Mouse (Mus musculus): ENCODE results near the gene Nlrp9b. TPM values are rescaled to one million over a fixed set of nuclear protein-coding genes. Genes with fewer than 3 reads are reported as not detected.
"Not testable (repeated sequence)": the region's sequence is repeated elsewhere in the genome, so short reads cannot be mapped to it uniquely, and the experiment has no call there.

The Nlrp9b gene
- not detected for polyA plus RNA-seq (2017; shearing (Covaris generic))

- ATAC-seq = not testable (repeated sequence)
Measured at GRCm38 (mm10) chr7:19991165-19991564, at the start of gene Nlrp9b. TSS of gene Nlrp9b (plus strand) at chr7:19991465.

DNA sequence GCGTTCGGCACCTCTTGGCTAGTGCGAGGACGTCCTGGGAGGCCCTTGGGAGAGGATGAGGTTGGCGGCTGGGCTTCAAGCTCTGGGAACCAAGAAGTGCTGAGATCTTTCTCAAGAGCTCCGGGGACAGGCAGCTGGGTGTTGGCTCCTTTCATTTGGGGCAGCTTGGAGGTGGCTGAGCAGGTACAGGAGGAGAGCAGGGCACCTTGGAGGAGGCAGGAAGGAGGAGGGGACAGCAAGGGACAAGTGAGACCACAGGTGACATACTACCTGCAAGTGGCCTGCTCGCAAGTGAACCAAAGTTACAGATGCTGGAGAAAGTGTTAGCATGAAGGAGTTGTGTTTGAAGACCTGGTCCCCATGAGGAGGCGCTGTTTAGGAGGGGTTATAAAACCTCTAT, 46.6 kb upstream of the Nlrp9b start:
- no peak for ATAC-seq

DNA sequence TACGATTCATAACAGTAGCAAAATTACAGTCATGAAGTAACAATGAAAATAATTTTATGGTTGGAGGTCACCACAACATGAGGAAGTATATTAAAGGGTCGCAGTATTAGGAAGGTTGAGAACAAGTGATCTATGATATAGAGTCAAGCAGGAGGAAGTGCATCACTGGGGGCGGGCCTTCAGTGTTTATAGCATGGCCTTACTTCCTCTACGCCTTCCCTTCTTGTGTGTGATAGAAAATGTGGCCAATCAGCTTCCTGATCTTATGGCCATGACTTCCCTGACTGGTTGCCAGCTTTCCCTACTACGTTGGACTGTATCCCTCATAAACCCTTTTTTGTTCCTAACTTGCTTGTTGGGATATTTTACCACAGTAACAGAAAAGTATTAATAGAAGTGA, 46.1 kb upstream of the Nlrp9b start:
- peak; percentile 27 for ATAC-seq

DNA sequence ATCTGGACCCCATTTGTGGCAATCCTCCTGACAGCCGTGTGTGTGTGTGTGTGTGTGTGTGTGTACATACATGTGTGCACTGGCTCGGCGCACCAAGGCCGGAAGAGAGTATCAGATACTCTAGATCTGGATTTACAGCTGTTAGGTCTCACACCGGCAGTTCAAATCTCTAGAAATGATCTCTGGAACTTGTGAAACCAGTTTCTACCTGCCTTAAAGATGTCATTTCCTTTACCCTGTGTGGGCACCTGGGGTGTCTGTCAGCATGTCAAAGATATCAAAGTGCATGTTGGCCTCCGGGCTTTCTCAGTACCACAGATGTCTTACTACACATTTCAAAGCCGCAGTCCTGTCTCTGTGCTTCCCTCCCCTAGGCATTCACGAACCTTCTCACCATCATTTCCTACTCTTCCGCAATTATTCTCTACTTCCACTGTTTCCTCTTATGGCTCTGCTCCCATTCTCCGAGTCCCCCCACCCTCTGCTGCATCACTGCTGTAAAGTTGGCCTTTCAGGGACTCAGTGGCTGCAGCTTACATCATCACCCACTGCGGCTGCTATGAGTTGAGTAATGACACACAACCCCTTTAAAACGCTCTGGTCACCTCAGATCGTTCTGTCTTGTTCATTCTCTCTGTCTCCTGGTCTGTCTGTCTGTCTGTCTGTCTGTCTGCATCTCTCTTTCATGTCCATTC, 45.3 kb upstream of the Nlrp9b start:
- ATAC-seq = peak; percentile 74

DNA sequence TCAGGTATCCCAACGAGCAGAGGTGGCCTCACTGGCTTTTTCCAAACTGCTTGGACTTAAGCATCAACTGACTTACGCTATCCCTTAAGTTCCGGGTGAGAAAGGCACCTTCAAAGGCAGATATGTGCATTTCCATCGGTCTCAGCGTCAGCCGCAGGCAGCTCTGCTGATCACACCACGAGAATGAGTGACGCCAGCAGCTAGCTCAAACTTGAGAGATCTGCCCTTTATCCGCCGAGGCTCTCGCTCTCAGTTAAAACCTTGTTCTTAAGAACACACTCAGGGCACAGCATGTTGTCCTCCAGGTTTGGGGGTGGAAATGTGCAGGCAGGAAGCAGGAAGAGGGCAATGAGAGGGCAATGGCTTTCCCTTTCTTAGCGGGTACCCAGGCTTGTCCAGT, 42.3 kb upstream of the Nlrp9b start:
- peak; percentile 32 for ATAC-seq

- ATAC-seq = peak; percentile 44
Measured at GRCm38 (mm10) chr7:19949996-19950395, 41.3 kb upstream of the Nlrp9b start.

DNA sequence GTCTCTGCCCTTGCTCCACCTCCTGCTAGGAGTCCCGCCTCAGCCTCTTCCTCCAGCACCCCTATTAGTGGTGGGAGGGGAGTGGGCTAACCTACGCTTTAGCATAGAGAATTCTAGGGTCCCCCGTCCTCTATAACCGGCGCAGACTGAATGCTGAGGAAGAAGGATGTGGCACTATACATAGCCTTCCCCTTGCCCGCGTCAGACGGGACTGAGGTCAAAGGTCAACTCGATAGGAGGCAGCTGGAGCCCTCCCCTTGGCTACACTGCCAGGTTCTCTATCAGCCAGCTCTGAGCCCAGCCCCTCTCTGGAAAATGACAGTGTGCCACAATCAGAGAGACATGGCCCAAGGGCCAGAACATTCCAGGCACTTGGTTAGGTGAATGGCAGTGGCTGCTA, 40.7 kb upstream of the Nlrp9b start, which contains the start of gene Igsf23:
Gene Igsf23 (minus strand): TSS at position 168 of the 400 bp plus-strand sequence.
- peak; percentile 9 for ATAC-seq

DNA sequence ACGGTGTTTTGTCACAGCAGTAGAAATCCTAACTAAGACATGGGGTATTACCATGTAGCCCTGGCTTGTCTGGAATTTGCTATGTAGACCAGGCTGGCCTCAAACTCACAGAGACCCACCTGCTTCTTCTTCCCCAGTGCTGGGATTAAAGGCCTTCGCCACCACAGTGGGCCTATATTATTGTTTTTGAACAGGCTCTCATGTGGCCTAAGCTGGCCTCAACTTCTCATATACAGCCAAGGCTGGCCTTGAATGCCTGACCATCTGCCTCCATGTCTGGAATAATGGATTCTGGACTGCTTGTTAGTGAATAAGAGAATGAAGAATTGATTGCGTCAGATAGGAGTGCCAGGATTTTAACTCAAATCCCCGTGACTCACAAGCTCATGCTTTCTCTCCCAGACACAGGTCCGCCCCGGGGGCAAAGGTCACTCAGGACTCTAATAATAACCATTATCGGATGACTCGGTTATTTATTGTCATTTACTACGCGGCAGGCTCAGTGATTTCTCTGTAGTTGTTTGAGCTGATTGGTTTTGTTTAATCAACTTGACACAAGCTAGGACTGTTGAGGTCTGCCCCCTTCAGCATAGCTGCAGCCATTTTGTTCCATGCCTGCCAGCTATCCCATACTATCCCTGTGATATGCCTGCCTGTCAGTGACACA, 38.8 kb upstream of the Nlrp9b start:
- ATAC-seq = no peak

DNA sequence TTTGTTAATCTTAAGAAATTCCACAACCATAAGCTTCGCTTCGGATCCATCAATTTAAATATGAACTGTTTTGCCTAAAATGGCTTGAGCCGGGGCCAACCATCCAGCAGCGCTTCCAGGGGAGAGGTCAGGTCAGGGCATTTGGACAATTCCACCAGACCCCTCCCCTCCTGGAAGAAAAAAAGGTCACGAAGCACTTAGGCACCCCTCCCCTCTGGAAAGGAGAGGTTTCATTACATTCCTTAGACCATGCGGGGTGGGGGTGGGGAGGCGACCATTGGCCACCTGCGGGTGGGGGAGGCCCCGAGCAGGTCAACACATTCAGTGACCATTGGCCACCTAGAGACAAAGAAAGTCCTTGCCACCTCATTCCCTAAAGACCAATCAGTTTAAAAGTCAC, 38.2 kb upstream of the Nlrp9b start:
- ATAC-seq = no peak

GRCm38 (mm10) chr7:19955861-19956260, 35.4 kb upstream of the Nlrp9b start:
- no peak for ATAC-seq

- ATAC-seq = peak; percentile 87
Measured at GRCm38 (mm10) chr7:19956341-19956781, 34.9 kb upstream of the Nlrp9b start.

- no peak for ATAC-seq
Measured at GRCm38 (mm10) chr7:19962423-19962822, 28.8 kb upstream of the Nlrp9b start.

- ATAC-seq = no peak
Measured at GRCm38 (mm10) chr7:19964985-19965579, 26.2 kb upstream of the Nlrp9b start, which contains the start of gene Ceacam20. TSS of gene Ceacam20 (plus strand) at chr7:19965412.

GRCm38 (mm10) chr7:19969106-19969505, 22.2 kb upstream of the Nlrp9b start:
- no peak for ATAC-seq

GRCm38 (mm10) chr7:19969541-19970090, 21.6 kb upstream of the Nlrp9b start:
- ATAC-seq = no peak

- no peak for ATAC-seq
Measured at GRCm38 (mm10) chr7:19970196-19970595, 21.1 kb upstream of the Nlrp9b start.

- no peak for ATAC-seq
Measured at GRCm38 (mm10) chr7:19971516-19971915, 19.7 kb upstream of the Nlrp9b start.

DNA sequence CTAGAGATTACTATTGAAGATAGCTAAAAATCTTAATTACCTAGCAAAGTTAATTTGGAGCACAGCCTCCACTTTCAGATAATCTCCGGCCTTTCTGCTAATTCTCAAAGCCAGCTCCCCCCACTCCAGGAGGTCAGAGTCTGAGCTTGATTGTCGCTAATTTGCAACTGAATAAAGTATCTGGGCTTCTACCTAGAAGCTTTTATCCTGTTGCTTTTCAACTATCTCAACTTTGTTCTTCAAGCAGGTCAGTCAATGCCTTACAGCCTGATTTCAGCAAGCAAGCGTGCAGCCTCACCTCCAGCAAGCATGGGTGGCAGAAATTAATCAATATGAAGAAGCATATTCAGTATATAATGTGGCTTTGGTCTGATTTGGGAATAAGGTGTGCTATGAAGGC, 5.5 kb downstream of the Nlrp9b start:
- ATAC-seq = not testable (repeated sequence)

DNA sequence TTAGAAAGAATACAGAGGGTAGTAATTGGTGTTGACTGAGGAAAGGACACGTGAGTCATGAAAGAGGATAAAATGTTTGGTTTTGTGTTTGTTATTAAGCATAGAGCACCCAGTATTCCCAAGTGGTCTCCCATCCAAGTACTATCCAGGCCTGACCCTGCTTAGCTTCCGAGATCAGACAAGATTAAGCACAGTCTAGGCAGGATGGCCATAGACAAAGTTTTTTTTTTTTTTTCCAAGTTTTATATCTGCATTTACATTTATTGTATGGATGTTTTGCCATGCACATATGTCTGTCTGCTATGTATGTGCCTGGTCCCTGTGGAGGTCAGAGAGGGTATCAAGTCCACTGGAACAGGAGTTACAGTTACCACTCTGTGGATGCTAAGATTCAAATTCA, 18.7 kb downstream of the Nlrp9b start:
- no peak for ATAC-seq

DNA sequence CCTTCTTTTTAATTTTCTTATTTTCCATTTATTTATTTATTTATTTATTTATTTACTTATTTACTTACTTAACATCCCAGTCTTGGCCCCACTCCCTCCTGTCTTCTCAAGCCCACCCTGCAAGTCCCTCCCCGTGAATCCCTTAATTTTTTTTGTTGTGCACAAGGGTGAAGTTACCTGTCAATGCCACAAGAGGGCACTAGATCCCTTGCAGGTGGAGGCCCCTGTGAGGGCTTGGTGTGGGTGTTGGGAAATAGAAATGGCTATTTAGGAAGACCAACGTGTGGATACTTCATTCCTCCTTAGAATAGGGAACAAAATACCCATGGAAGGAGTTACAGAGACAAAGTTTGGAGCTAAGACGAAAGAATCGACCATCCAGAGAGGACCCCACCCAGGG, 72.8 kb downstream of the Nlrp9b start:
- not testable (repeated sequence) for ATAC-seq

- ATAC-seq = not testable (repeated sequence)
Measured at GRCm38 (mm10) chr7:20078118-20078517, 86.9 kb downstream of the Nlrp9b start.

- not testable (repeated sequence) for ATAC-seq
Measured at GRCm38 (mm10) chr7:20099380-20099779, 108.1 kb downstream of the Nlrp9b start, which contains the start of gene Vmn1r91. TSS of gene Vmn1r91 (plus strand) at chr7:20099680.

GRCm38 (mm10) chr7:20122479-20122878, 131.2 kb downstream of the Nlrp9b start, which contains the start of gene Gm16442:
TSS of gene Gm16442 (minus strand) at chr7:20122579.
- not testable (repeated sequence) for ATAC-seq

Measured in CD4-positive, CD25-positive, alpha-beta regulatory T cell, adult 4 months (primary cell).